Mouse (Mus musculus) heart, adult 2 months (tissue): ENCODE data around the gene Ttll10. TPM values are rescaled to one million over a fixed set of nuclear protein-coding genes. Genes with fewer than 3 reads are reported as not detected.

Experiments used
- DNase-seq, 2 experiments: peaks; one replicate each; pipeline ENCODE4 v3.0.0; 2021
- H3K27ac ChIP-seq: fragments of 200-600 bp; 2 replicates; pipeline ENCODE4 v1.8.1; 2022
- H3K27me3 ChIP-seq: fragments of 200-500 bp; 2 replicates; pipeline ENCODE4 v1.6.1; 2012; ENCODE audit warnings: mild to moderate bottlenecking, low read length, inconsistent platforms, mixed read lengths; ENCODE audit not compliant: control insufficient read depth, insufficient read depth
- H3K36me3 ChIP-seq: fragments of 200-500 bp; 2 replicates; pipeline ENCODE4 v1.6.1; 2012; ENCODE audit warnings: low read length, inconsistent platforms; ENCODE audit not compliant: control insufficient read depth, insufficient read depth
- H3K4me1 ChIP-seq: fragments of 200-500 bp; 2 replicates; pipeline ENCODE4 v1.6.1; 2011; ENCODE audit warnings: low read length; ENCODE audit not compliant: control insufficient read depth, insufficient read depth
- H3K4me3 ChIP-seq: fragments of 200-600 bp; 2 replicates; pipeline ENCODE4 v1.8.1; 2022
- H3K79me2 ChIP-seq: fragments of 200-500 bp; replicated peaks from 2 replicates; pipeline ENCODE4 v1.6.1; 2012; ENCODE audit warnings: mild to moderate bottlenecking, inconsistent platforms, low read length, moderate library complexity, mixed read lengths; ENCODE audit not compliant: control insufficient read depth, insufficient read depth
- H3K9ac ChIP-seq: fragments of 200-500 bp; 2 replicates; pipeline ENCODE4 v1.6.1; 2012; ENCODE audit warnings: low read depth, mild to moderate bottlenecking, control low read depth, inconsistent platforms, low read length, mixed read lengths
- CTCF ChIP-seq: fragments of 200-600 bp; IDR thresholded peaks from 2 replicates; pipeline ENCODE4 v1.8.1; 2022; ENCODE audit warnings: antibody characterized with exemption, mild to moderate bottlenecking, moderate library complexity
- EP300 ChIP-seq: fragments of 200-500 bp; IDR thresholded peaks from 2 replicates; pipeline ENCODE4 v1.6.1; 2011; ENCODE audit warnings: low read depth, low read length, control low read depth; ENCODE audit not compliant: insufficient read depth
- POLR2A ChIP-seq: fragments of 200-500 bp; IDR thresholded peaks from 2 replicates; pipeline ENCODE4 v1.6.1; 2011; ENCODE audit warnings: mild to moderate bottlenecking, low read depth, low read length, control low read depth; ENCODE audit not compliant: insufficient read depth
- WGBS: fragments of 180-500 bp; shearing (Covaris S2); methylation state at CpG from one replicate; pipeline ENCODE4 v1.1.7; 2018; 5-methylcytosine and 5-hydroxymethylcytosine counted together
- intact Hi-C: fragments of 180-260 bp; cut with DNase I; formaldehyde crosslinking; loops from one replicate; pipeline ENCODE4 v1.15.1; 2025
- polyA plus RNA-seq: library from polyadenylated mRNA; depleted of rRNA; stranded (reverse); fragments of >200 nt; gene quantifications from 2 replicates; pipeline ENCODE4 v1.2.3, GENCODE M21; 2012
- total RNA-seq, 2 experiments: library from RNA; stranded (reverse); gene quantifications; 2 replicates each; pipeline ENCODE4 v1.2.3; 2021

The Ttll10 gene
- total and polyA plus RNA-seq, 3 experiments, result 1.1 TPM; not detected in 2

- DNase-seq, result no peak
- intact Hi-C loops, result no loop called here
Observed at GRCm38 (mm10) chr4:156070716-156071115, 11.5 kb upstream of the Ttll10 start.

DNA sequence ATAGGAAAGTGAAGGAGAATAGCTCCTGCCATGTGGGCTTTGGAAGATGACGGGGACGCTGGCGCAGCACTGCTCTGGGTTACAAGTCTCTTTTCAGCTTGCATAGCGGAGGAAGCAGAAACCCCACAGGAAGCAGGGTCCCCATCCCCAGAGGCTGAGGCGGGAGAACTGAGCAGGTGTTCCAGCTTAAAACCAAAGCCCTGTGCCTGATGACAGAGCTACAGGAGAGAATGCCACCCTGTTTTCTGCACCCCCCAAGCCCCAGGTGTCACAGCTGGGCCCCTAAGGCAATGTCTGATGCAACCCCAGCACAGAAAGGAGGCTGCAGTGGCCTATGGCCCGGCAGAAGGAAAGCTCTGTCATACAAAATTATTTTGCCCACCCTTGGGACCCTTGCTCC lies 11.1 kb upstream of the Ttll10 start:
- Histone ChIP-seq H3K4me1 (0 out of 2 replicates have a peak, but pooled peaks cover 2% of the 10 kb centered on the region), H3K27ac (no peak overlapping the region), H3K4me3 (no peak overlapping the region), H3K79me2 (no peaks in the 10 kb centered on the region), H3K27me3 (no peaks in the 10 kb centered on the region), H3K9ac (no peak overlapping the region), H3K36me3 (no peaks in the 10 kb centered on the region)
- no peak for DNase-seq
- TF ChIP-seq CTCF, result no peak
- TF ChIP-seq EP300, result no peak
- no peak for TF ChIP-seq POLR2A
- intact Hi-C loops, result no loop called here
- WGBS, result 80% methylated on average over 6 of the region's 6 CpGs

More at GRCm38 (mm10) chr4:156070716-156071115, 11.5 kb upstream of the Ttll10 start:
- Histone ChIP-seq H3K4me3 (no peak overlapping the region), H3K9ac (no peak overlapping the region), H3K4me1 (0 out of 2 replicates have a peak, but pooled peaks cover 2% of the 10 kb centered on the region), H3K79me2 (no peaks in the 10 kb centered on the region), H3K27me3 (no peaks in the 10 kb centered on the region), H3K27ac (no peak overlapping the region), H3K36me3 (no peaks in the 10 kb centered on the region)
- 90% methylated on average over 2 of the region's 2 CpGs for WGBS
- TF ChIP-seq CTCF, result no peak
- TF ChIP-seq POLR2A, result no peak
- no peak for TF ChIP-seq EP300

DNA sequence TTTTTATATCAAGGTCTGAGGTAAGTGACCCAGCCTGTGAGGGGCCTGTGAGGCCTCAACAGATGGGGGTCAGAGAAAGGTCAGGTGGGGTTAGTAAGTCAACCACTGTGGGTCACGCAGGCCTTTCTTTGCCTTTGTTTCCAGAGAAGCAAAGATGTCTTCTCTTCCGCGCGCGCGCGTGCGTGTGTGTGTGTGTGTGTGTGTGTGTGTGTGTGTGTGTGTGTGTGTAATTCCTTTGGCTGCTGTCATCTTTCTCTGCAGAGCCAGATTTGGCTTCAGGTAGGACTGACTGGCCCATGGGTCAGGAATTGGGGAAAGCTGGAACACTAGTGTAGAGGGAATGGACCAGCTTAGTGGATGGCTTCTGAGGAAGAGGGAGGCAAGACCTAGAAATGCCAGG lies 10.5 kb upstream of the Ttll10 start:
- TF ChIP-seq EP300 (no peak), CTCF (no peak), POLR2A (no peak)
- WGBS, result 97% methylated on average over 8 of the region's 8 CpGs
- Histone ChIP-seq H3K9ac (no peak overlapping the region), H3K4me1 (0 out of 2 replicates have a peak, but pooled peaks cover 2% of the 10 kb centered on the region), H3K79me2 (no peaks in the 10 kb centered on the region), H3K27ac (no peak overlapping the region), H3K4me3 (no peak overlapping the region), H3K27me3 (no peaks in the 10 kb centered on the region), H3K36me3 (no peaks in the 10 kb centered on the region)
- DNase-seq, result no peak
- intact Hi-C loops, result no loop called here

DNA sequence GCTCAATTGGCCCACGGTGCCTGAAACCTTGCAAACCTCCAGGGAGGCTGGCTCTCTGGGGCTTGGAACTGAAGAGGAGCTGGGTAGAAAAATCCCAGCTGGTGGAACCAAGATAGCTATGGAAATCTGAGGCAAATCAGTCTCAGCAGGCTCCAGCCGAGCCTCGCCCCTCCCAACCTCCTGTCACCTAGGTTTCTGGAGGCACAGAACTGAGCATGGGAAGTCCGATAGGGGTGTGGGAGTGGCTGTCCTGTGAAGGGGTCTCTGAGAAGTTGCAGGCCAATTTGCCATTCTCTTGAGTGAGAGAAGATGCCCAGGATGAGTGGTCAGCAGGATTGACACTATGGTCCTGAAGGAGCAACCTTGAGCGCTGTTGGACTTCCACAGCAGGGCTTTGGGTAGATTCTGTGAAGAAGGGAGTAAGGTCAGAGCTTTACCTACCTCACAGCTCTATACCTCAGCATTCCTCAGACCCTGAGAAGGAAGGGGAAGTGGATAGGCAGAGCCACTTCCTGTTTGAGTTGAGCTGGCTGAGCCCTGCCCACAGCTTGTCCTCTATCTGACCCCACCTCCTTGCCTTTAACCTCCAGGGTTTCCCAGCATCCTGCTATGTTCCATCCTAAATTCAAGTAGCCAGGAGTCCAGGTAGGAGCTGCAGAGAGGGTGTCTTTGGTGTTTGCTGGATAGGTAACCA lies 8.2 kb upstream of the Ttll10 start:
- H3K79me2 ChIP-seq, result no peaks in the 10 kb centered on the region
- no peaks in the 10 kb centered on the region for H3K36me3 ChIP-seq
- H3K4me1 ChIP-seq, result 0 out of 2 replicates have a peak, but pooled peaks cover 2% of the 10 kb centered on the region
- H3K9ac ChIP-seq, result no peak overlapping the region
- H3K27me3 ChIP-seq, result no peaks in the 10 kb centered on the region
- no peak overlapping the region for H3K27ac ChIP-seq
- intact Hi-C loops, result no loop called here
- H3K4me3 ChIP-seq, result no peak overlapping the region
- no peak for DNase-seq
- WGBS, result 61% methylated on average over 5 of the region's 5 CpGs
- TF ChIP-seq POLR2A, result no peak
- TF ChIP-seq EP300, result no peak
- TF ChIP-seq CTCF, result no peak

DNA sequence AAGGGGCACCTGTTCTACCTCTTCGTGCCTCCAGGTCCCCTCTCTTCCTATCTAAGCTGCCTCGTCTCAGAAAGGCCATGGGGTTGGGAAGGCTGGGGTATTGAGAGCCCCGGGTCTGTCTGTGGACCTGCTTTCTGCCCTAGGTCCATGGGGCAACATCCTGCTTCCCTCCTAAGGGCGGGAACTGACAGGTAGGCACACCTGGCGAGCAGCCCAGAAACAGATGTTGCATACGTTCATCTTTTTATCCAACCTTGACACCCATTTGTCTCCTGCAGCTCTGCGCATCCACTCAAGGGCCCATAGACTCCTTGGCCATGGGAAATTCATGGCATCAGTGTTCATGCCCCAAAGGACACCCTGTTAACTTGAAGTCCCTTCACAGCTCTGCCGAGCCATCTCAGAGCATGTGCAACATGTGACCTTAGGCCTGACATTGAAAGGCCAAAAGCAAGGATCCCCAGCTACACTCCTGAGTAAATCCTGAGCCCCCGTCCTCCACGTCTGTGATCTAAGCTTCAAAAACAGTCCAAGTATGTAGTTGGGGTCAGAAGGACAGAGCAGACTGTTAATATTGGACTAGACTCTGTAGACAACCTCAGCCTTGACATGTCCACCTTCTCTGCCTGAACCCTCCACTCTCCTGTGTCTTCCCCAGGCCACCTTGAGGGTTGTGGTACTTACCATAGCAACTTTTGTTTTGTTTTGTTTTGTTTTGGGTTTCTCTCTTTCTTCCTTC lies 6.1 kb upstream of the Ttll10 start:
- DNase-seq, result no peak
- Histone ChIP-seq H3K79me2 (no peaks in the 10 kb centered on the region), H3K36me3 (no peaks in the 10 kb centered on the region), H3K27me3 (no peaks in the 10 kb centered on the region), H3K4me1 (0 out of 2 replicates have a peak, but pooled peaks cover 2% of the 10 kb centered on the region), H3K4me3 (no peak overlapping the region), H3K9ac (no peak overlapping the region), H3K27ac (no peak overlapping the region)
- 86% methylated on average over 10 of the region's 10 CpGs for WGBS
- TF ChIP-seq POLR2A, result no peak
- TF ChIP-seq CTCF, result no peak
- TF ChIP-seq EP300, result no peak
- intact Hi-C loops, result no loop called here

DNA sequence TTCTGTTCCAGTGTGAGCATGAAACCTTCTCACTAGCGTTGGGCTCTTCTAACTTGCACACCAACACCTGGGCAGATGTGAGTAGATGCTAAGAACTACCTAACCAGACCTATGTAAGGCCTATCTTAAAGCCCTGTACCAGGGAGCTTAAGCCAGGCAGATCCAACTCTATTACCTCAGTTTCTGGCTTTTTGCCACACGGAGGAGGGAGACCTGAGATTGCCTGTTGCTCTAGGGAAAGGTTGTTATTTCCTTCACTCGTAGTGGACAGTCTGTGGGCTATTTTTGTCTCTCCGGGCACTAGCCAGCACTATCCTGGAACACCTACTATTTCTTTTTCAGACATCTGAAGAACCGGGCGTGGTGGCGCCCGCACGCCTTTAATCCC lies 5.3 kb upstream of the Ttll10 start:
- DNase-seq, result no peak
- TF ChIP-seq EP300 (no peak), POLR2A (no peak), CTCF (no peak)
- Histone ChIP-seq H3K27ac (no peak overlapping the region), H3K4me1 (0 out of 2 replicates have a peak, but pooled peaks cover 2% of the 10 kb centered on the region), H3K27me3 (no peaks in the 10 kb centered on the region), H3K9ac (no peak overlapping the region), H3K79me2 (no peaks in the 10 kb centered on the region), H3K4me3 (no peak overlapping the region), H3K36me3 (no peaks in the 10 kb centered on the region)
- intact Hi-C loops, result no loop called here
- WGBS, result 41% methylated on average over 9 of the region's 9 CpGs
